Mouse (Mus musculus) liver, embryonic 13.5 days (tissue): Measurements from ENCODE around the gene Gm26992. TPM values are rescaled to one million over a fixed set of nuclear protein-coding genes. Genes with fewer than 3 reads are reported as not detected.
"Not testable (repeated sequence)": the region's sequence is repeated elsewhere in the genome, so short reads cannot be mapped to it uniquely, and the experiment has no call there.

Source experiments
- ATAC-seq: fragments of 200-750 bp; cut with Nextera tagmentation; 2 replicates; pipeline ENCODE4 v1.8.0; 2017; ENCODE audit warnings: low read depth, mild to moderate bottlenecking, moderate number of reproducible peaks, moderate library complexity
- DNase-seq: peaks from one replicate; pipeline ENCODE4 v3.0.0; 2022
- H3K27ac ChIP-seq: fragments of 300-500 bp; sonication (generic); 2 replicates; pipeline ENCODE4 v1.5.1; 2015; ENCODE audit warnings: moderate library complexity, mild to moderate bottlenecking, inconsistent platforms
- H3K27me3 ChIP-seq: fragments of 300-500 bp; sonication (generic); 2 replicates; pipeline ENCODE4 v1.6.1; 2015; ENCODE audit warnings: mild to moderate bottlenecking, inconsistent platforms
- H3K36me3 ChIP-seq: fragments of 300-500 bp; sonication (generic); 2 replicates; pipeline ENCODE4 v1.6.1; 2015; ENCODE audit warnings: mild to moderate bottlenecking, inconsistent platforms
- H3K4me1 ChIP-seq: fragments of 300-500 bp; sonication (generic); replicated peaks from 2 replicates; pipeline ENCODE4 v1.6.1; 2015; ENCODE audit warnings: inconsistent platforms
- H3K4me2 ChIP-seq: fragments of 300-500 bp; sonication (generic); 2 replicates; pipeline ENCODE4 v1.6.1; 2015; ENCODE audit warnings: inconsistent platforms, mild to moderate bottlenecking, moderate library complexity
- H3K4me3 ChIP-seq: fragments of 300-500 bp; sonication (generic); replicated peaks from 2 replicates; pipeline ENCODE4 v1.5.1; 2015; ENCODE audit warnings: mild to moderate bottlenecking, inconsistent platforms
- H3K9ac ChIP-seq: fragments of 300-500 bp; sonication (generic); 2 replicates; pipeline ENCODE4 v1.6.1; 2015; ENCODE audit warnings: mild to moderate bottlenecking, inconsistent platforms
- H3K9me3 ChIP-seq: fragments of 300-500 bp; sonication (generic); replicated peaks from 2 replicates; pipeline ENCODE4 v1.6.1; 2016; ENCODE audit warnings: inconsistent platforms
- WGBS: fragments of 180-500 bp; shearing (Covaris S2); methylation state at CpG from one replicate; pipeline ENCODE4 v1.1.7; 2015; ENCODE audit not compliant: insufficient replicate concordance; 5-methylcytosine and 5-hydroxymethylcytosine counted together
- polyA plus RNA-seq: library from polyadenylated mRNA; unstranded; fragments of >200 nt; fragmentation: Nextera tagmentation; extraction: Ambion mirVana; gene quantifications from 2 replicates; pipeline ENCODE4 v1.2.1, GENCODE M21; 2015

Gm26992 gene
- polyA plus RNA-seq, 1 experiment from 2014 or later = not detected

DNA sequence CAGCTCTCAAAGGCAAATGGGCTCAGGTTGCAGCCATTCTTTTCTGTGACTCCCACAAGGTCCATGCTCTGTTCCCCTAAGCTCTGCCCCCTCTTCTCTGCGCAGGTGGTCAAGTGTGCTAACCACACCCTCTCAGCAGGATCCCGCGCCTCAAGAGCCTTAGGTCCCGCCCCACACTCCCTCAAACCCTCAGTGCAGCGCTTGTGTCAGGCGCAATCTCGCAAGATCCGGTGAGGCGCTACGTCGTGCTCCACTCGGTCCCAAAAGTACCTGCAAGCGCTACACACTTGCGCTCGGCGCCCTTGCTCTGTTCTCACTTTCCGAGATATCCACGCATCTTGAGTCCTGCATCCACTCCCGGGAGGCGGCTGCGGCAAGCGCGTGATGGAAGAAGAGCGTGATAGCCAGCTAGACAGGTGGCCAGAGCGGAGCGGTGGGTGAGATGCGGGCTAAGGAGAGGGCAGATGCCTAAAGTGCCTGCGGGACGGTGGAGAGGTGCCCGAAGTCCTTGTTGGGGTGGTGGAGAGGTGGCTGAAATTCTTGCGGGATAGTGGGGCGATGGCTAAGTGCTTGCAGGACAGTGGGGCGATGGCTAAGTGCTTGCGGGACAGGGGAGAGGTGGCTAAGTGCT, 25.8 kb downstream of the Gm26992 start:
- H3K9ac ChIP-seq = peak overlapping the region; percentile 49
- DNase-seq = peak; percentile 52
- no peaks in the 10 kb centered on the region for H3K4me1 ChIP-seq
- H3K36me3 ChIP-seq = no peaks in the 10 kb centered on the region
- peak; percentile 75 for ATAC-seq
- H3K27ac ChIP-seq = no peak overlapping the region
- WGBS = 8% methylated on average over 34 of the region's 34 CpGs
- H3K27me3 ChIP-seq = peaks cover 38% of the 10 kb centered on the region
- H3K9me3 ChIP-seq = no peaks in the 10 kb centered on the region
- peak overlapping the region; percentile 56 for H3K4me3 ChIP-seq
- H3K4me2 ChIP-seq = peak overlapping the region; percentile 68

DNA sequence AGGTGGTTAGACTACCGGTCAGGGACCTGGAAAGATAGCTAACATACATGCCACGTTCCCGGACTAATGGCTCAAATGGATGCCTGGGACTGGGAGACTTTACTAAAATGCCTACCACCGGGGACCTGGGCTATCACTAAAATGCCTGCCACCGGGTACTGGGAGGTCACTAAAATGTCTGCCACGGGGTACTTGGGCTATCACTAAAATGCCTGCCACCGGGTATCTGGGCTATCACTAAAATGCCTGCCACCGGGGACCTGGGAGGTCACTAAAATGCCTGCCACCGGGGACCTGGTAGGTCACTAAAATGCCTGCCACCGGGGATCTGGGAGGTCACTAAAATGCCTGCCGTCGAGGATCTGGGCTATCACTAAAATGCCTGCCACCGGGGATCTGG, 26.6 kb downstream of the Gm26992 start:
- not testable (repeated sequence) for ATAC-seq, H3K4me1 ChIP-seq, H3K36me3 ChIP-seq, H3K9me3 ChIP-seq, H3K27ac ChIP-seq
- Histone ChIP-seq H3K27me3 (peaks cover 38% of the 10 kb centered on the region), H3K4me2 (peak overlapping the region; percentile 68), H3K9ac (peak overlapping the region; percentile 49), H3K4me3 (peak overlapping the region; percentile 56)
- 27% methylated on average over 10 of the region's 13 CpGs for WGBS
- DNase-seq = peak; percentile 3

DNA sequence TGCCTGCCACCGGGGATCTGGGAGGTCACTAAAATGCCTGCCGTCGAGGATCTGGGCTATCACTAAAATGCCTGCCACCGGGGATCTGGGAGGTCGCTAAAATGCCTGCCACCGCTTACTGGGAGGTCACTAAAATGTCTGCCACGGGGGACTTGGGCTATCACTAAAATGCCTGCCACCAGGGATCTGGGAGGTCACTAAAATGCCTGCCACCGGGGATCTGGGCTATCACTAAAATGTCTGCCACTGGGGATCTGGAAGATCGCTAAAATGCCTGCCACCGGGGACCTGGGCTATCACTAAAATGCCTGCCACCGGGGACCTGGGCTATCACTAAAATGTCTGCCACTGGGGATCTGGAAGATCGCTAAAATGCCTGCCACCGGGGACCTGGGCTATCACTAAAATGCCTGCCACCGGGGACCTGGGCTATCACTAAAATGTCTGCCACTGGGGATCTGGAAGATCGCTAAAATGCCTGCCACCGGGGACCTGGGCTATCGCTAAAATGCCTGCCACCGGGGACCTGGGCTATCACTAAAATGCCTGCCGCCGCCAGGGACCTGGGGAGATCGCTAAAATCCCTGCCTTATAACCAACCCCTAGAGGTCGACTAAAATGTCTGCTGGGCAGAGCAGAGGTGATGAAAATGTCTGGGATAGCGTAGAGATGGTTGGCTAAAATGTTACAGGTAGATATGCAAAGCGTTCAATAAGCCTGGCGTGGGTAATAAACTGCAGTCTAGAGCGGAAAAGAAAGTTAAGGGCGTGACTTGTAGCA, 27.3 kb downstream of the Gm26992 start:
- not testable (repeated sequence) for H3K36me3 ChIP-seq, ATAC-seq, H3K4me1 ChIP-seq, H3K4me3 ChIP-seq, H3K9ac ChIP-seq, H3K4me2 ChIP-seq, H3K27ac ChIP-seq, H3K9me3 ChIP-seq
- peak; percentile 5 for DNase-seq
- H3K27me3 ChIP-seq = peaks cover 38% of the 10 kb centered on the region
- WGBS = 58% methylated on average over 20 of the region's 27 CpGs

DNA sequence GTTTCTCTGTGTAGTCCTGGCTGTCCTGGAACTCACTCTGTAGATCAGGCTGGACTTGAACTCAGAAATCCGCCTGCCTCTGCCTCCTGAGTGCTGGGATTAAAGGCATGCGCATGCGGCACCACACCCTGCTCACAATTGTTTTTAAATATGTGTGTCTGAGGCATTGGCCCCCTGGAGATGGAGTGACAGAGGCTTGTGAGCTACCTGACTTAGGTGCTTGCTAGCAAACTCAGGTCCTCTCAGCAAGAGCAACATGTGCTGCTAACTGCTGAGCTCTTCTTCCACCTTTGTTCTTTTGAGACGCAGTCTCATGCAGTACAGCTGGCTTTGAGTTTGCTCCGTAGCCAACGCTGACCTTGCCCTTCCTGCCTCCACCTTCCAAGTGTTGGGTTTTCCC, 31.0 kb downstream of the Gm26992 start:
- no peak overlapping the region for H3K4me2 ChIP-seq
- no peak for DNase-seq
- no peak for ATAC-seq
- no peak overlapping the region for H3K27ac ChIP-seq
- WGBS = 71% methylated on average over 6 of the region's 6 CpGs
- H3K36me3 ChIP-seq = no peaks in the 10 kb centered on the region
- no peaks in the 10 kb centered on the region for H3K4me1 ChIP-seq
- H3K9ac ChIP-seq = no peak overlapping the region
- H3K9me3 ChIP-seq = no peaks in the 10 kb centered on the region
- peaks cover 14% of the 10 kb centered on the region for H3K27me3 ChIP-seq
- H3K4me3 ChIP-seq = no peak overlapping the region

DNA sequence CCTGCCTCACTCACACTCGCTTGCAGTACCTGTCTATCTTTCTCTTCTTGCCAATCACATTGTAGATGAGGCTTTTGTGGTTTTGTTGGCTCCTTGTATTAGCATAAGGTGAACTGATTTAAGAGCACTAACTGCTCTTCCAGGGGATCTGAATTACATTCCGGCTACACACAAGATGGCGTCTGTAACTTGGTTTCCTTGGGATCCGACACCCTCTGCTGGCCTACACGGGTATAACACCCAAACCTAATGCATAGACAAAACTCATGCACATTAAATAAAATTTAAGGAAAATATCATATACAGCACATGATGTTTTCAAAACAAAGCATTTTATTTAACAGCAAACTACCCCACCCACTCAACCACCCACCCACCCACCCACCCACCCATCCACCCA, 38.2 kb downstream of the Gm26992 start:
- DNase-seq (peak; percentile 14), ATAC-seq (no peak)
- Histone ChIP-seq H3K27ac (no peak overlapping the region), H3K4me1 (no peaks in the 10 kb centered on the region), H3K9me3 (no peaks in the 10 kb centered on the region), H3K27me3 (no peaks in the 10 kb centered on the region), H3K9ac (no peak overlapping the region), H3K4me2 (no peak overlapping the region), H3K36me3 (0 out of 2 replicates have a peak, but pooled peaks cover 6% of the 10 kb centered on the region), H3K4me3 (no peak overlapping the region)
- 68% methylated on average over 5 of the region's 5 CpGs for WGBS

DNA sequence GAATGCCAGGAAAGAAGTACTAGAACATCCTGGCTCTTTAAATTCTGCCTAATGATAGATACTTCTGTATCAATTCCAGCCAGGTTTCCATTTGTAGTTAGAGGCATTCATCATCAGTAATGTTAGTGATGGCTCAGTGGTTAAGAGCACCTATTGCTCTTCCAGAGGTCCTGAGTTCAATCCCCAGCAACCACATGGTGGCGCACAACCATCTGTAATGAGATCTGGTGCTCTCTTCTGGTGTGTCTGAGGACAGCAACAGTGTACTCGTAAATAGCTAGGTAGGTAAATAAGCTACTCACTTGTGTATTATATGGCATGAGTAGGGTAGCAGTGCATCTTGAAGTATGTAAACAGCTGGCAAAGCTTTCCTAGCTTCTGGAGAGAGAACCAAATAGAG, 47.2 kb downstream of the Gm26992 start:
- H3K4me1 ChIP-seq = no peaks in the 10 kb centered on the region
- peaks cover 24% of the 10 kb centered on the region; the same call in 1 of the 2 replicates for H3K36me3 ChIP-seq
- no peaks in the 10 kb centered on the region for H3K27me3 ChIP-seq
- WGBS = 63% methylated on average over 2 of the region's 2 CpGs
- DNase-seq = no peak
- H3K9ac ChIP-seq = no peak overlapping the region
- ATAC-seq = no peak
- H3K27ac ChIP-seq = no peak overlapping the region
- no peak overlapping the region for H3K4me2 ChIP-seq
- H3K4me3 ChIP-seq = no peak overlapping the region
- no peaks in the 10 kb centered on the region for H3K9me3 ChIP-seq

DNA sequence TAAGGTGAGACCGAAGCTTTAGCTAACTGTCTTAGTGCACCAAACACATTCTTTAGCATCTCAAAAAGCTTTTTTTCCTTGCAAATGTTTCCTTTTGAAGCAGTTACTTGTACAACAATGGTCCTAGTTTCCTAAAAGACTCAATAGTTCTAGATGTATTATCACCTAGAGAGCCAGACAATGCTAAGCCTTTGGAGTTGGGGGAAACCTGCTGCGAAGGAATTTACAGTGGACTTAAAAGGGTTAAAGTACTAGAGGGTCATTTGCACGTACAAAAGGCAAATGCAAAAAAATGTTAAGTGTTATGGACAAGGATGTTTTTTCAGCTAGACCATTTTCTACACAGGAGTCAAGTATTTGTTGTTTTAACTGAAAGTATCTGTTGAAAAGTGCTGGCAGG, 50.5 kb downstream of the Gm26992 start:
- Histone ChIP-seq H3K4me3 (no peak overlapping the region), H3K9ac (no peak overlapping the region), H3K4me2 (no peak overlapping the region), H3K36me3 (peaks cover 12% of the 10 kb centered on the region; the same call in 1 of the 2 replicates), H3K27me3 (no peaks in the 10 kb centered on the region), H3K27ac (no peak overlapping the region), H3K9me3 (no peaks in the 10 kb centered on the region), H3K4me1 (no peaks in the 10 kb centered on the region)
- ATAC-seq = no peak
- 75% methylated on average over 3 of the region's 3 CpGs for WGBS
- DNase-seq = no peak

DNA sequence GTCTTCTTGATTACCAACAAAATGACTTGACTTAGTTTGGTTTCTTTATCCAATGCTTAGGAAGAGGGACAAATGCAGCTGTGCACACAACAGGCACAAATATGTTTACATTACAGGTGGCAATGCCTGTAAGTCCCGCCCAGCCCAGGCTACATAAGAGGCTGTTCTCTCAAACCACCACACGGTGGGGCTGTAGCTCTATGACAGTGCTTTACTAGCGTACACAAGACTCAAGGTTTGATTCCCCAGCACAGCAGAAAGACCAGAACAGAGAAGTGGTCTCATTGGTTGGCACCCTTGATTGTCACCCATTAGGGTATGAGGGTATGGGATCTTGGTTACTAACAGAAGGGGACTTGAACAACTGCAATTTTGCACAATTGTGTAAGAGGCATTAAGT, 55.7 kb downstream of the Gm26992 start:
- Histone ChIP-seq H3K27ac (no peak overlapping the region), H3K36me3 (0 out of 2 replicates have a peak, but pooled peaks cover 5% of the 10 kb centered on the region), H3K9ac (no peak overlapping the region), H3K27me3 (no peaks in the 10 kb centered on the region), H3K4me3 (no peak overlapping the region), H3K4me1 (peaks cover 6% of the 10 kb centered on the region; the same call in 1 of the 2 replicates), H3K9me3 (no peaks in the 10 kb centered on the region), H3K4me2 (peak overlapping the region; percentile 26; the same call in 1 of the 2 replicates)
- DNase-seq (peak; percentile 58), ATAC-seq (peak; percentile 71)
- WGBS = 8% methylated on average over 3 of the region's 3 CpGs

DNA sequence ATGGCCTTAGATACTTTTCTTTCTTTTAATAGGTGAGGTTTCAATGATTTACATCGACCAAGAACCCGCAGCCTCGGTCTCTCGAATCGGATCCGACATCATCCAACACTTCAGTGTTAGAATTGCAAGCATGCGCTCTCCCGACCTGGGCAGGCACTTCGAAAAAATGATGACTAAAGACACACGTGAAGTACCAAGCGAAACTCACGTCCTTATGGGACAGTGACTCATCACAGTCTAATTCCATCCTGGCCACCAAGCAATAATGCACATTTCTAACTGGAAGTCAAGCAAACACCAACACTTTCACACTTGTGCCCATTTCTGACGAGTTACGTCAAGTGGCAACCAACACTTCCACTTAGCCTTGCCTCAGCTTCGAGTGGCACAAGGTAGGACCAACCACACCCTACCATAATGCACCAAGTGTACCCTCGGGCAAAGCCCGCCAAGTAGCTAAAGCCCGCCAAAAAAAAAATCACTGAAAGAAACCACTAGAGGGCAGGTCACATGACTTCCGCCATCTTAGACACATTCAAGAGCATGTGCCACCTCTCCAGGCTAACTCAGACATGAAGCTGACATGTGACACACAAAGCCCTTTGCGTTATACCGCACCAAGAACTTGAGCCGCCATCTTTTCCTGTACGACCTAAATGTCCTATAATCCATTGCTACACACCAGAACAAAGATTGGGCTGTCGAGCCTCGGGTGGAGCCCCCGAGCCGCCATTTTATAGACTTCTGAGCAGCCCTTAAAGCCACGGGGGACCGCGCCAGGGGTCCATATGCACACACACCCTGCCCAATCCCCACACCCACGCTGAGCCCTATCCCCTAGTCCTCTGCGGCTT, 59.7 kb downstream of the Gm26992 start:
- peak overlapping the region; percentile 54 for H3K4me2 ChIP-seq
- H3K27ac ChIP-seq = peak overlapping the region; percentile 63
- ATAC-seq (peak; percentile 57), DNase-seq (peak; percentile 36)
- 62% methylated on average over 32 of the region's 32 CpGs for WGBS
- no peaks in the 10 kb centered on the region for H3K27me3 ChIP-seq
- peak overlapping the region; percentile 63 for H3K4me3 ChIP-seq
- H3K36me3 ChIP-seq = 0 out of 2 replicates have a peak, but pooled peaks cover 5% of the 10 kb centered on the region
- peaks cover 11% of the 10 kb centered on the region; the same call in 1 of the 2 replicates for H3K4me1 ChIP-seq
- no peaks in the 10 kb centered on the region for H3K9me3 ChIP-seq
- H3K9ac ChIP-seq = peak overlapping the region; percentile 68

DNA sequence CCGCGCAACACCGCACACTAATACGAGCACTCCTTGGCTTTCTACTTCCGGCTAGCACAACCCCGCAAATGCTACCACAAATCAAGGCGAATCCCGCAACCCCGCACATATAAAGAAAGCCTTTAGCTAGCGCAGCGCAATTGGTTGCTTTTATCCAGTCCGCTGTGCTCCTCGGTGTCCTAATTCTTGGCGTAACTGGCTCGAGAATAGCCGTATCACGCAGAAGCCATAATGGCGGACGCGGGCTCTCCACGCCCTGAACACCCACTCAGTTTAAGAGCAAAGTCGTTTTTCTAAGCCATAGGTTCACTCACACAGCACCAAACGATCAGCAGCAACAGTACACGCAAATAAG, 60.3 kb downstream of the Gm26992 start:
- Histone ChIP-seq H3K9me3 (no peaks in the 10 kb centered on the region), H3K27ac (peak overlapping the region; percentile 63), H3K4me3 (peak overlapping the region; percentile 63), H3K27me3 (no peaks in the 10 kb centered on the region), H3K4me1 (peaks cover 11% of the 10 kb centered on the region; the same call in 1 of the 2 replicates), H3K36me3 (0 out of 2 replicates have a peak, but pooled peaks cover 5% of the 10 kb centered on the region), H3K4me2 (peak overlapping the region; percentile 54), H3K9ac (peak overlapping the region; percentile 68)
- ATAC-seq = no peak
- no peak for DNase-seq
- 62% methylated on average over 24 of the region's 24 CpGs for WGBS

DNA sequence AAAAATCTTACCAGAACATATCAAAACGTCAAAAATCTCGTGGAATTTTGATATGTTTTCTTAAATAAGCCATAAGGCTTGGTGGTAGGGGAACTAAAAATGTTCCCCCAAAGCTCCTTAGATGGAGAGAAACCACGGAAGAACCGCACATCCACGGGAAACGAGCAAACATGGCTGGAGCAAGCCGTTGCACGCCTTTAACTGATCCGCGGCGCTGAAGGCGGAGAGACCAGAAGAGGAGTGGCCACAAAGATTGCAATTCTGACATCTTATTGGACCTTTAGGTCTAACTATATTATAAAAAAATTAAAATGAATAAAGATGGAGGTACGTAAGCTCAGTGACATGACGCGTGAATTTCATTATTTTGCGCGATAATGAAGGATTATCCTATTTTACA, 61.2 kb downstream of the Gm26992 start:
- Histone ChIP-seq H3K27ac (no peak overlapping the region; the same call in 1 of the 2 replicates), H3K36me3 (0 out of 2 replicates have a peak, but pooled peaks cover 5% of the 10 kb centered on the region), H3K27me3 (no peaks in the 10 kb centered on the region), H3K9ac (peak overlapping the region; percentile 68; the same call in 1 of the 2 replicates), H3K9me3 (no peaks in the 10 kb centered on the region), H3K4me1 (peaks cover 6% of the 10 kb centered on the region; the same call in 1 of the 2 replicates), H3K4me3 (peak overlapping the region; percentile 63), H3K4me2 (peak overlapping the region; percentile 56; the same call in 1 of the 2 replicates)
- ATAC-seq = 0 out of 2 replicates have a peak, but pooled peaks have one; percentile 46
- 61% methylated on average over 17 of the region's 17 CpGs for WGBS
- DNase-seq = peak; percentile 33
